Mouse (Mus musculus) hindbrain, embryonic 13.5 days (tissue): ENCODE data around the gene Cd300ld. TPM values are rescaled to one million over a fixed set of nuclear protein-coding genes. Genes with fewer than 3 reads are reported as not detected.
"Not testable (repeated sequence)": the region's sequence is repeated elsewhere in the genome, so short reads cannot be mapped to it uniquely, and the experiment has no call there.

Experiments used
- ATAC-seq: fragments of 200-750 bp; cut with Nextera tagmentation; 2 replicates; pipeline ENCODE4 v1.8.0; 2017; ENCODE audit warnings: moderate TSS enrichment; ENCODE audit not compliant: low FRiP score
- H3K27ac ChIP-seq: fragments of 300-500 bp; sonication (generic); 2 replicates; pipeline ENCODE4 v1.5.1; 2015; ENCODE audit warnings: inconsistent platforms, mild to moderate bottlenecking, moderate library complexity
- H3K27me3 ChIP-seq: fragments of 300-500 bp; sonication (generic); 2 replicates; pipeline ENCODE4 v1.6.1; 2015; ENCODE audit warnings: mild to moderate bottlenecking, inconsistent platforms
- H3K36me3 ChIP-seq: fragments of 300-500 bp; sonication (generic); 2 replicates; pipeline ENCODE4 v1.6.1; 2015; ENCODE audit warnings: mild to moderate bottlenecking, inconsistent platforms
- H3K4me1 ChIP-seq: fragments of 300-500 bp; sonication (generic); replicated peaks from 2 replicates; pipeline ENCODE4 v1.6.1; 2015; ENCODE audit warnings: inconsistent platforms
- H3K4me2 ChIP-seq: fragments of 300-500 bp; sonication (generic); 2 replicates; pipeline ENCODE4 v1.6.1; 2015; ENCODE audit warnings: inconsistent platforms, mild to moderate bottlenecking, moderate library complexity
- H3K4me3 ChIP-seq: fragments of 300-500 bp; sonication (generic); 2 replicates; pipeline ENCODE4 v1.5.1; 2015; ENCODE audit warnings: mild to moderate bottlenecking, inconsistent platforms
- H3K9ac ChIP-seq: fragments of 300-500 bp; sonication (generic); 2 replicates; pipeline ENCODE4 v1.6.1; 2015; ENCODE audit warnings: mild to moderate bottlenecking, inconsistent platforms
- H3K9me3 ChIP-seq: fragments of 300-500 bp; sonication (generic); 2 replicates; pipeline ENCODE4 v1.6.1; 2016; ENCODE audit warnings: inconsistent platforms
- WGBS: fragments of 180-500 bp; shearing (Covaris S2); methylation state at CpG from one replicate; pipeline ENCODE4 v1.1.7; 2015; 5-methylcytosine and 5-hydroxymethylcytosine counted together
- polyA plus RNA-seq: library from polyadenylated mRNA; unstranded; fragments of >200 nt; fragmentation: Nextera tagmentation; extraction: Ambion mirVana; gene quantifications from 2 replicates; pipeline ENCODE4 v1.2.1, GENCODE M21; 2015

Cd300ld gene
- 0.06 TPM in 1 of 2 replicates, not detected in the other for polyA plus RNA-seq

DNA sequence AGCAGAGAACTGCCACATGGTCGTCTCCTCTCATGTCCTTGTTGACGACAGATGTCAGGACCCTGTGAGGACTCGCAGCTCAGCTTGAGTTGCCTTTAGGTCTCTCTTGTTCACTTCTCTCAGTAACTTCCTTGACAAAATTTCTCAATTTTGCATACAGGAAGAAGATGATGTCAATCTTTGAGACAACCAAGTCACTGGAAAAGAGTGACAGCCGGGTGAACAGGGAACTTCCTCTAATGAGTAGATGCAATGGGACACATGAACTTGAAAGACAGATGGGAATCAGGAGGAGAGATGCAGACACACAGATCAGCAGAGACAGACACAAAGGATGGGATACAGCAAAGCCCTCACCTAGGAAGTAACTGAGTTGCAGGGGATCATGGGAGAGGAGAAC, at the start of gene Cd300ld:
Gene Cd300ld, minus strand, starts transcription at position 130 of the 400 bp plus-strand sequence.
- no peak within 1 kb of the TSS for H3K4me2 ChIP-seq

DNA sequence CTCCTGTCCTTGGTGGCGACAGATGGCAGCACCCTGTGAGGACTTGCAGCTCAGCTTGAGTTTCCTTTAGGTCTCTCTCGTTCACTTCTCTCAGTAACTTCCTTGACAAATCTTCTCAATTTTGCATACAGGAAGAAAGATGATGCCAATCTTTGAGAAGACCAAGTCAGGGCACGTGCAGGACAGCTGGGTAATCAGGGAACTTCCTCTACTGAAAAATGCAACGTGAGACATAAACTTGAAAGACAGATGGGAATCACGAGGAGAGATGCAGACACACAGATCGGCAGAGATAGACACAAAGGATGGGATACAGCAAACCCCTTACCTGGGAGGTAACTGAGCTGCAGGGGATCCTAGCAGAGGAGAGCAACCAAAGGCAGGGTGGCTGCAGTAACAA, 47.9 kb upstream of the Cd300ld start, which contains the start of gene Cd300ld5:
Gene Cd300ld5, minus strand, starts transcription at position 101 of the 400 bp plus-strand sequence.
- H3K27ac ChIP-seq, ATAC-seq, H3K36me3 ChIP-seq, H3K27me3 ChIP-seq, H3K4me2 ChIP-seq, H3K4me1 ChIP-seq, H3K4me3 ChIP-seq, H3K9me3 ChIP-seq, H3K9ac ChIP-seq: not testable (repeated sequence)
- no CpG with 5 or more reads among the region's 6 CpGs for whole genome bisulfite sequencing

More for the DNA sequence above, at the start of gene Cd300ld:
- no peak within 1 kb of the TSS for H3K4me3 ChIP-seq
- H3K4me1 ChIP-seq: no peaks in the 10 kb centered on the region
- WGBS: 85% methylated on average over 4 of the region's 4 CpGs
- H3K36me3 ChIP-seq: no peaks in the 10 kb centered on the region
- no peak within 1 kb of the TSS for H3K27ac ChIP-seq
- no peak for ATAC-seq
- H3K27me3 ChIP-seq: no peaks in the 10 kb centered on the region
- no peak within 1 kb of the TSS for H3K9ac ChIP-seq
- H3K9me3 ChIP-seq: no peaks in the 10 kb centered on the region

DNA sequence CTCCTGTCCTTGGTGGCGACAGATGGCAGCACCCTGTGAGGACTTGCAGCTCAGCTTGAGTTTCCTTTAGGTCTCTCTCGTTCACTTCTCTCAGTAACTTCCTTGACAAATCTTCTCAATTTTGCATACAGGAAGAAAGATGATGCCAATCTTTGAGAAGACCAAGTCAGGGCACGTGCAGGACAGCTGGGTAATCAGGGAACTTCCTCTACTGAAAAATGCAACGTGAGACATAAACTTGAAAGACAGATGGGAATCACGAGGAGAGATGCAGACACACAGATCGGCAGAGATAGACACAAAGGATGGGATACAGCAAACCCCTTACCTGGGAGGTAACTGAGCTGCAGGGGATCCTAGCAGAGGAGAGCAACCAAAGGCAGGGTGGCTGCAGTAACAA, 37.2 kb upstream of the Cd300ld start, which contains the start of gene Cd300ld4:
Gene Cd300ld4, minus strand, starts transcription at position 101 of the 400 bp plus-strand sequence.
- not testable (repeated sequence) for H3K4me3 ChIP-seq, H3K27ac ChIP-seq, H3K9me3 ChIP-seq, H3K9ac ChIP-seq, H3K27me3 ChIP-seq, ATAC-seq, H3K4me2 ChIP-seq, H3K36me3 ChIP-seq, H3K4me1 ChIP-seq
- no CpG with 5 or more reads among the region's 6 CpGs for WGBS

DNA sequence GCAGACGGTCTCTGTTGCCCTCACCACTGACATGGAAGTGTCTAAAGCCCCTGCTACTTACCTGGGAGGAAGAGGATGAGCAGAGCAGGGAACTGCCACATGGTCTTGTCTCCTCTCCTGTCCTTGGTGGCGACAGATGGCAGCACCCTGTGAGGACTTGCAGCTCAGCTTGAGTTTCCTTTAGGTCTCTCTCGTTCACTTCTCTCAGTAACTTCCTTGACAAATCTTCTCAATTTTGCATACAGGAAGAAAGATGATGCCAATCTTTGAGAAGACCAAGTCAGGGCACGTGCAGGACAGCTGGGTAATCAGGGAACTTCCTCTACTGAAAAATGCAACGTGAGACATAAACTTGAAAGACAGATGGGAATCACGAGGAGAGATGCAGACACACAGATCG, 26.4 kb upstream of the Cd300ld start, which contains the start of gene Cd300ld2:
Gene Cd300ld2, minus strand, starts transcription at position 101 of the 400 bp plus-strand sequence.
- H3K27ac ChIP-seq, H3K9ac ChIP-seq, H3K9me3 ChIP-seq, H3K36me3 ChIP-seq, H3K27me3 ChIP-seq, H3K4me2 ChIP-seq, H3K4me3 ChIP-seq, H3K4me1 ChIP-seq, ATAC-seq: not testable (repeated sequence)
- WGBS: no CpG with 5 or more reads among the region's 7 CpGs

DNA sequence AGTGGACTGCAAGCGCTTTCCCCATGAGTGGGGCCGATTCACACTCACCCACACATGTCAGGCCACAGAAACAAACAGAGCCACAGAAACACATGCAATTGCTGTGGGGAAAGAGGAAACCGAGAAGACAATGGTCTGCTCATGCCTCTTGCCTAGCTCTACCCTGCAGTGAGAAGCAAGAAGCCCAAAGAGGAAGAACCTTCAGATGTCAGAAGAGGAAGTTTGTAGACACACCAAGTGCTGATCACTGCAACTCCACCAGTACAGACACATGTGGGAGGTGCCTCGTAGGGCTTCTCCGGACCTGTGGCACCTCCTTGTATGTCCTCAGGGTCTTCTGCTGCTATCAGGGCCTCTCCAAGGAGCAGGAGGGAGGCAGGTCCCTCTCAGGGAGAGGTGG, 14.3 kb upstream of the Cd300ld start:
- H3K4me3 ChIP-seq: no peak overlapping the region
- H3K4me2 ChIP-seq: no peak overlapping the region
- no peak overlapping the region for H3K9ac ChIP-seq
- H3K36me3 ChIP-seq: no peaks in the 10 kb centered on the region
- H3K4me1 ChIP-seq: no peaks in the 10 kb centered on the region
- H3K9me3 ChIP-seq: no peaks in the 10 kb centered on the region
- H3K27ac ChIP-seq: no peak overlapping the region
- 94% methylated on average over 5 of the region's 5 CpGs for WGBS
- H3K27me3 ChIP-seq: 0 out of 2 replicates have a peak, but pooled peaks cover 3% of the 10 kb centered on the region
- no peak for ATAC-seq

DNA sequence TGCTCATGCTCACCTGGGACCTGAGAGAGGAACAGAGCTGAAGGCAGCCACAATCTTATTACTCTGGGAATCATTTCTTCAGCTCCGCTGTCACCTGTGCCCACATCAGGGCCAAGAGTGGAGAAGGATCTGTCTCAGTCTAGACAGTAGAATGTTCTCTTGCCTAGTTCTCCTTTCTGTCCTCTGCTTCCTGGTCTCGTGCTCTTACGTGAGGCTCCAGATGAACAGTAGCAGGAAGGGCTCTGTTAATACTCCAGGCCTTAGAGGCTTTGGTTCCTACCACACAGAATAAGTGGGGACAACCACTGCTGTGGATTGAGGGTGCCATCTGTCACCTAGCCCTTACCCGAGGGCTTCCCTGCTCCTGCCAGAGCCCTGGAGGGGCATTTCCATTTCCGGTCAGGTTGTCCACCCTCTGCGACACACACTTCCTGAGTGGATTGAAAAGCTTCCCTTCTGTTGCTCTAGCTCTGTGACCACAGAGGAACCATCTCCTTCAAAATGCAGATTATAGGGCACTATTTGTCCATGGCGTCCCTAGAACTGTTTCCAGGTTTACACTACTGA, 11.8 kb upstream of the Cd300ld start, which contains the start of gene Cd300c2:
Gene Cd300c2, minus strand, starts transcription at position 407 of the 567 bp plus-strand sequence.
- Histone ChIP-seq H3K9me3 (no peaks in the 10 kb centered on the region), H3K9ac (no peak within 1 kb of the TSS), H3K27ac (no peak within 1 kb of the TSS), H3K36me3 (no peaks in the 10 kb centered on the region), H3K4me1 (no peaks in the 10 kb centered on the region), H3K4me2 (no peak within 1 kb of the TSS), H3K27me3 (0 out of 2 replicates have a peak, but pooled peaks cover 3% of the 10 kb centered on the region), H3K4me3 (no peak within 1 kb of the TSS)
- ATAC-seq: no peak
- 88% methylated on average over 7 of the region's 7 CpGs for WGBS

DNA sequence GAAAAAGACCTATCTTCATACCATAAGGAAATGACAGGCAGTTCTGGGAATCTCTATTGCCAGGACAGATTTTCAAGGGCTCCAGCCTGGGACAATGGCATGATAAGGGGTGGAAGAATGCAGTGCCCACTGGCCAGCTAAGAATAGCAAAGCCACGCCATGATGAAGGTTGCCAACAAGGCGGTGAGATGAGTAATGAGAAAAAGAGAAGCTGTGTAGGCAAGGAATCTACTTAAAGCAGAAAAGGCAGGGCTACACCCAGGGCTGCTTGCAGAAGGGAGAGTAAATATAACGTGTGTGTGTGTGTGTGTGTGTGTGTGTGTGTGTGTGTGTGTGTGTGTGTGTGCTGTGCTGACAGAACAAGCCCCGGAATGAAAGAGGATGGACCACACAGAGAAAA, 7.9 kb downstream of the Cd300ld start:
- no peaks in the 10 kb centered on the region for H3K36me3 ChIP-seq
- no peak overlapping the region for H3K4me2 ChIP-seq
- no peaks in the 10 kb centered on the region for H3K27me3 ChIP-seq
- 68% methylated on average over 3 of the region's 4 CpGs for WGBS
- peaks cover 19% of the 10 kb centered on the region for H3K9me3 ChIP-seq
- ATAC-seq: no peak
- H3K27ac ChIP-seq: no peak overlapping the region
- no peak overlapping the region for H3K9ac ChIP-seq
- H3K4me3 ChIP-seq: no peak overlapping the region
- H3K4me1 ChIP-seq: no peaks in the 10 kb centered on the region

DNA sequence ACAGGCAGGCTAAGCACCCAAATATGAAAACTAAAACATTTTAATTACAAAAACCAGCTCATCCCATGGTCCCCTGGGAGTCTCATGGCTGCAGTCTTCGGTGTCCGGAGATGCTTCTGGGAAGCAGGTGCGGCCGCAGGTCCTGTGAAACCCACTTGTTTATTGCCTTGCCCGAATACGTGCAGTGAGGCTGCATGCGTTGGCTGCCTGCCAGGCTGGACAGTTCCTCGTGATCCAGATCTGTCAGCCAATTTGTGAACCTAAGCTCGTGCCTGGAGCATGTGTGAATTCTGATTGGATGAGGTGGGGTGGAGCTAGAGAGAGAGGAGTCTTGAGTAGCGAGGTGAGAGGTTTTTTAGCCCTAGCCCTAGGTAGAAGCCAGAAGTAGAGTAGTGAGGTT, 17.0 kb downstream of the Cd300ld start:
- no peaks in the 10 kb centered on the region for H3K27me3 ChIP-seq
- no peak for ATAC-seq
- no peak overlapping the region for H3K4me3 ChIP-seq
- H3K4me1 ChIP-seq: no peaks in the 10 kb centered on the region
- H3K27ac ChIP-seq: no peak overlapping the region
- no peak overlapping the region for H3K4me2 ChIP-seq
- H3K9me3 ChIP-seq: peaks cover 20% of the 10 kb centered on the region; the same call in 1 of the 2 replicates
- no peaks in the 10 kb centered on the region for H3K36me3 ChIP-seq
- H3K9ac ChIP-seq: no peak overlapping the region
- WGBS: 85% methylated on average over 10 of the region's 10 CpGs

DNA sequence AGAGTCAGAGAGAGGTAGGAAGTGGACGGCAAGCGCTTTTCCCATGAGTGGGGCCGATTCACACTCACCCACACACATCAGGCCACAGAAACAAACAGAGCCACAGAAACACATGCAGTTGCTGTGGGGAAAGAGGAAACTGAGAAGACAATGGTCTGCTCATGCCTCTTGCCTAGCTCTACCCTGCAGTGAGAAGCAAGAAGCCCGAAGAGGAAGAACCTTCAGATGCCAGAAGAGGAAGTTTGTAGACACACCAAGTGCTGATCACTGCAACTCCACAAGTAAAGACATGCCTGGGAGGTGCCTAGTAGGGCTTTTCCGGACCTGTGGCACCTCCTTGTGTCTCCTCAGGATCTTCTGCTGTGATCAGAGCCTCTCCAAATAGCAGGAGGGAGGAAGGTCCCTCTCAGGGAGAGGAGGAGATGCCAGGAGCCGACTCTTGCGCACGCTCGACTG, 20.9 kb downstream of the Cd300ld start, which contains the start of gene Cd300c:
Gene Cd300c, minus strand, starts transcription at position 406 of the 456 bp plus-strand sequence.
- H3K27ac ChIP-seq: no peak within 1 kb of the TSS
- no peak for ATAC-seq
- 87% methylated on average over 9 of the region's 9 CpGs for WGBS
- H3K4me1 ChIP-seq: no peaks in the 10 kb centered on the region
- H3K27me3 ChIP-seq: no peaks in the 10 kb centered on the region
- H3K4me2 ChIP-seq: no peak within 1 kb of the TSS
- H3K9ac ChIP-seq: no peak within 1 kb of the TSS
- peaks cover 11% of the 10 kb centered on the region; the same call in 1 of the 2 replicates for H3K9me3 ChIP-seq
- no peak within 1 kb of the TSS for H3K4me3 ChIP-seq
- no peaks in the 10 kb centered on the region for H3K36me3 ChIP-seq

DNA sequence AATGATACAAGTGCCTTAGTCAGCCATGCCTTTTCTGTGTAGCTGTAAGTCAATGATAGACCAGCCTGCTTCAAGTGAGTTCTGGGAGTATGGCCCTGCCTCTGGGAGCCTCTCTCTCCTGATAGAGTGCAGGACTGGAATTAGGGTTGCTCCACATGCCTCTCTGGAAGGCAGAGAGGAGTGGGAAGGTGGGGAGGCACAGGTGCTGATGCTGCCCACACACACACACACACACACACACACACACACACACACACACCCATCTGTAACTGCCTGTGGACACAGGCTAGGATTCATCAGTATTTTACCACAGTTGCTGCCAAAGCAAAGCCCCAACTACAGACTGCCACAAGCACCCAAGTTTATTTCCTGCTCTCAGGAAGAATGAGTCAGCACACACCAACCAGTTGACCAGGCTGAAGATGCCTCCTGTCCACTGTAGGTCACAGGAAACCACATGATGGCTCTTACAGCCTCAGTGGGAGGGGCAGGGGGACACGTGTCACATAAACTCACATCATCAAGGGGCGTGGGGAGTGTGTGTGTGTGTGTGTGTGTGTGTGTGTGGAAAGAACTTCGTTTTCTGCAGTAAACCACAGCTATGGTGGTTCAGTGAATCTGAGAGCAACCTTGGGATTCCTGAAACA, 24.4 kb downstream of the Cd300ld start:
- Histone ChIP-seq H3K36me3 (no peaks in the 10 kb centered on the region), H3K9me3 (no peaks in the 10 kb centered on the region), H3K4me1 (no peaks in the 10 kb centered on the region), H3K27ac (no peak overlapping the region), H3K27me3 (no peaks in the 10 kb centered on the region), H3K9ac (no peak overlapping the region), H3K4me2 (no peak overlapping the region), H3K4me3 (no peak overlapping the region)
- 68% methylated on average over 3 of the region's 3 CpGs for WGBS
- ATAC-seq: no peak

DNA sequence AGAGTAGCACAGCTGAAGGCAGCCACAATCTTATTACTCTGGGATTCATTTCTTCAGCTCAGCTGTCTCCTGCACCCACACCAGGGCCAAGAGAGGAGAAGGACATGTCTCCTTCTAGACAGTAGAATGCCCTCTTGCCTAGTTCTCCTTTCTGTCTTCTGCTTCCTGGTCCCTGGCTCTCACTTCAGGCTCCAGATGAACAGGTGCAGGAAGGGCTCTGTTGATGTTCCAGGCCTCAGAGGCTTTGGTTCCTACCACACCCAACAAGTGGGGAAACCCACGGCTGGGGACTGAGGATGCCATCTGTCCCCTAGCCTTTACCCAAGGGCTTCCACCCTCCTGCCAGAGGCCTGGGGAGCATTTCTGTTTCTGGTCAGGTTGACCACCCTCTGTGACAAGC, 29.4 kb downstream of the Cd300ld start:
- Histone ChIP-seq H3K4me1 (no peaks in the 10 kb centered on the region), H3K27ac (no peak overlapping the region), H3K4me2 (no peak overlapping the region), H3K27me3 (no peaks in the 10 kb centered on the region), H3K9ac (no peak overlapping the region), H3K36me3 (no peaks in the 10 kb centered on the region), H3K9me3 (no peaks in the 10 kb centered on the region), H3K4me3 (no peak overlapping the region)
- no peak for ATAC-seq
- WGBS: 76% methylated on average over 1 of the region's 1 CpGs

DNA sequence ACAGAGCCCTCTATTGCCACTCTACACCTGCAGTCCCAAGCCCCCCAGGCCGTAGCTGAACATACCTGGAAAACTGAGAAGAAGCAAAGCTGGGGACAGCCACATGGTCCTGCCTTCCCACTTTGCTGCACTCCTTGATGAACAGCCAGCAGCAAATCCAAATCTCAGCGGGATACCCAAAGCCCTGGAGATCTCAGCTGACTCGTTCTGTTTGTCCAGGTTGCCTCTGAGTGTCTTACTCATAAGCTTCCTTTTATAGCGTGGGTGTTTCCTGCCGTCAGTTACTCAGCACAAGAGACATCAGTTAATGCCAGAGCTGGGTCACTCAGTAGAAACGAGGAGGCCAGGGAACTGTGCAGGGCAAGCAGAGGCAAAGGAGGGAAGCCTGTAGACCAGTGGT, 55.6 kb downstream of the Cd300ld start, which contains the start of gene Cd300lb:
Gene Cd300lb, minus strand, starts transcription at position 243 of the 400 bp plus-strand sequence.
- H3K4me3 ChIP-seq: no peak within 1 kb of the TSS
- ATAC-seq: no peak
- H3K36me3 ChIP-seq: no peaks in the 10 kb centered on the region
- no peaks in the 10 kb centered on the region for H3K4me1 ChIP-seq
- no peak within 1 kb of the TSS for H3K27ac ChIP-seq
- no peak within 1 kb of the TSS for H3K4me2 ChIP-seq
- no peaks in the 10 kb centered on the region for H3K27me3 ChIP-seq
- WGBS: 71% methylated on average over 6 of the region's 6 CpGs
- no peak within 1 kb of the TSS for H3K9ac ChIP-seq
- no peaks in the 10 kb centered on the region for H3K9me3 ChIP-seq
